Mouse (Mus musculus): ENCODE data around the gene Stat2. TPM values are rescaled to one million over a fixed set of nuclear protein-coding genes. Genes with fewer than 3 reads are reported as not detected.

Stat2 gene
- polyA plus RNA-seq (2012; rRNA removed): 30.8 and 34.4 TPM in 2 replicates

DNA sequence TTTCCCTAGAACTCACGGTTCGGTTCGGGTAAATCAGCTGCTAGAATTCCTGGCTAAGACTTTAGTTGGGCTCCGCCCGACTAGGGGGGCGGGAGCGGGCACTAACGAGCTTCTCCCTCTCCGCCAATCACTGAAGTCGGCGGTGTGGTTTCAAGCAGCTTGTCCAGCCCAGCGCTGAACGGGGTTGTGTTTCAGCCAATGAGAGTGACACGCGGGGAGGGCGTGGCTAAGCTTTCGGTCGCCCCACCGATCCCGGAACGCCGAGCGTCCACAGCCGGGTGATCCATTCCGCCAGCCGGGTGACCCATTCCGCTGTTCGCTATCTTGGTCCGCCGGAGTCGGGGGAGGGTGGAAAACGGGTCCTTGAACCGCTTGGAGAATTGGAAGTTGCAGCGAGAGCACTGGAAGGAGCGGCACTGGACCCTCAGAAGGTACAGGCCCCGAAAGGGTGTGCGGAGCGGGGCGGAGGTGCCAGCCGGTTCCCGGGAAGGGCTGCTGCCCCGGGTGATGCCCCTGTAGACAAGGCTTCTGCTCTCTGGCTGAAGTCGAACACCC is at the start of gene Stat2:
Stat2 (plus strand) TSS at position 273 of the 555 bp plus-strand sequence.
- TF ChIP-seq CTCF (IDR thresholded peaks at IDR 0.05; ENCODE audit: insufficient read depth, low read length): no peak
- TF ChIP-seq POLR2A (IDR thresholded peaks at IDR 0.05; ENCODE audit: borderline replicate concordance, extremely low read depth, low read depth, low read length): peak; percentile 90
- H3K4me1 ChIP-seq (ENCODE audit: control insufficient read depth, insufficient read depth, low read length): no peaks in the 10 kb centered on the region; the same call in 1 of the 2 replicates
- WGBS: under 1% methylated on average over 43 of the region's 43 CpGs
- peak within 1 kb of the TSS; percentile 96 for H3K4me3 ChIP-seq (replicated peaks; ENCODE audit: extremely low read depth, low read depth, low read length)
- peak; percentile 96 for DNase-seq

DNA sequence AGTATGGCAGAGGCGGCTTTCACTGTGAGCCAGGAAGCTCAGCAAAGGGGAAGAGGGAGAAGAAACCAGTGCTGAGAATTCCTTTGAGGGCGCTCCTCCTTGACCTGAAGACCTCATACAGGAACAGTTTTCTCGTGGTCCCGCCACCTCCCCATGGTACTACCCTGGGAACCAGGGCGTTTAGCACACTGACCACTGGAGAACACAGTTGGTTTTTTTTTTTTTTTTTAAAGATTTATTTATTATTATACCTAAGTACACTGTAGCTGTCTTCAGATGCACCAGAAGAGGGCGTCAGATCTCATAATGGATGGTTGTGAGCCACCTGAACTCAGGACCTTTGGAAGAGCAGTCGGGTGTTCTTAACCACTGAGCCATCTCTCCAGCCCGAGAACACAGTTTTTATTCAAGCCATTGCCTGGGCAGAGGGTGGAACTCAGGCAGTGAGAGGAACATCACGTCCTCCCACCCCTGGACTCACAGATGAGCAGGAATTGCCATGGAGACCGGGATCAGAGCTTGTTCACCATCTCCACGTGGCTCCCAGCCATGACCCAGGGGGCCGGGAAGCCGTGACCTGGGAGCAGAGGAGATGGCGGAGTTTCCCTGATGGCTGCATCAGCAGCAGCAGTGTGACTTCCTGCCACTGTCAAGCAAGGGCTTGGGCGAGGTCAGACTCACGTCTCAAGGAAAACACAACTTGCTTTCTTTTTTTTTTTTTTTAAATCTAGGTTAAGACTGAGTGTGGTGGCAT is 48.6 kb upstream of the Stat2 start:
- no peak overlapping the region for H3K4me3 ChIP-seq (replicated peaks; ENCODE audit: extremely low read depth, low read depth, low read length)
- no peak for TF ChIP-seq CTCF (IDR thresholded peaks at IDR 0.05; ENCODE audit: insufficient read depth, low read length)
- TF ChIP-seq POLR2A (IDR thresholded peaks at IDR 0.05; ENCODE audit: borderline replicate concordance, extremely low read depth, low read depth, low read length): no peak
- no peaks in the 10 kb centered on the region for H3K4me1 ChIP-seq (ENCODE audit: control insufficient read depth, insufficient read depth, low read length)
- no peak for DNase-seq
- 47% methylated on average over 16 of the region's 16 CpGs for WGBS

DNA sequence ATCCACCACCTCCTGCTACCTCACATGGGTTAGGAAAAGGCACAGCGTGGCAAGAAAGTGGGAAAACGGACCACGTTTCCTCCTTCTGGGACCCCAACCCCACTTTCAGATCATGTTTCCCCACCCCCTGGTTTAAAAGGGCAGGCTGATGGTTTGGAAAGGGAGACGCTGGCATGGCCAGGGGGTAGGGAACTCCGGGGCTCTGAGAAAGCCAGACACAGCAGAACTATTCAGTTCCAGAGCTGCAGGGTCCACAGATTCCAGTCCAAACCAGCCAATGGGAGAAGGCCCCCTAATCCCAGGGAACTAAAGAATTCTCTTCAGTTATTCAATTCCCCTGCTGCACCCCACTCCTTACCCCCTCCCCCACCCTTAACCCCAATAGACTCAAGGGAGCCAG is 45.3 kb upstream of the Stat2 start:
- H3K4me1 ChIP-seq (ENCODE audit: control insufficient read depth, insufficient read depth, low read length): no peaks in the 10 kb centered on the region
- TF ChIP-seq POLR2A (IDR thresholded peaks at IDR 0.05; ENCODE audit: borderline replicate concordance, extremely low read depth, low read depth, low read length) (no peak), CTCF (IDR thresholded peaks at IDR 0.05; ENCODE audit: insufficient read depth, low read length) (no peak)
- no peak overlapping the region for H3K4me3 ChIP-seq (replicated peaks; ENCODE audit: extremely low read depth, low read depth, low read length)
- WGBS: 67% methylated on average over 5 of the region's 5 CpGs
- DNase-seq: no peak

DNA sequence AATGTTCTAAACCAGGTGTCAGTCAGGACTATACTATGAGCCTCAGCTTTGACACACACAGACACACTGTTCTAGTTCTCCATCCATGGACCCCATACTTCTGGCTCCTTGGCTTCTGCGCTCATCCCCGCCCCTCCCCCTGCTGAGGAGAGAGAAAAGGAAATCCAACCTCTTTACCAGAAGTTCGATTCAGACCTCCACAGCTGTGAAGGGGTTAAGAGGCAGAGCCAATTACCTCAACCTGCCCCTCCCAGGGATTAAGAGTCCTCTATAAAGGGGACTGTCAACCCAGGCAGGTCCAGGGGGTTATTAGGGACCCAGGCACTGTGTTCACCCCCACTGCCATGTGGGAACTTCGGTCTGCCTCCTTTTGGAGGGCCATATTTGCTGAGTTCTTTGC is 44.8 kb upstream of the Stat2 start, which contains the start of gene Mip:
Mip (plus strand) TSS at position 301 of the 400 bp plus-strand sequence.
- no peak for DNase-seq
- H3K4me1 ChIP-seq (ENCODE audit: control insufficient read depth, insufficient read depth, low read length): no peaks in the 10 kb centered on the region
- no peak within 1 kb of the TSS for H3K4me3 ChIP-seq (replicated peaks; ENCODE audit: extremely low read depth, low read depth, low read length)
- TF ChIP-seq CTCF (IDR thresholded peaks at IDR 0.05; ENCODE audit: insufficient read depth, low read length): no peak
- no peak for TF ChIP-seq POLR2A (IDR thresholded peaks at IDR 0.05; ENCODE audit: borderline replicate concordance, extremely low read depth, low read depth, low read length)
- 64% methylated on average over 4 of the region's 4 CpGs for WGBS

DNA sequence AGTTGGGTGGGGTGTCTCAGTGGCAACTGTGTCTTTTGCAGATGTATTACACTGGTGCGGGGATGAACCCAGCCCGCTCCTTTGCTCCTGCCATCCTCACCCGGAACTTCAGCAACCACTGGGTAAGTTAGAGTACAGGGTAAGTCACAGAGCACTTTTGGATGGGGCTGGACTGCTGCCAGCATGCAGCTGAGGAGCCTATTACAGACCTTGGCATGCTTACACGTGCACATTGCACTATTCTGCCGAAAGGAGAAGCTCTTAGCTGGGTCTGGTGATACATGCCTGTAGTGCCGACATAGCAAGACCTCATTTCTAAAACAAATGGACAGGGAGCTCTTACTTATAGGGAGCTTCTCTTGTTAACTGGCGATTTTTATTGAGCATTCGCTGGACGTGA is 42.8 kb upstream of the Stat2 start:
- no peak for TF ChIP-seq POLR2A (IDR thresholded peaks at IDR 0.05; ENCODE audit: borderline replicate concordance, extremely low read depth, low read depth, low read length)
- no peak for TF ChIP-seq CTCF (IDR thresholded peaks at IDR 0.05; ENCODE audit: insufficient read depth, low read length)
- DNase-seq: no peak
- Histone ChIP-seq H3K4me1 (ENCODE audit: control insufficient read depth, insufficient read depth, low read length) (no peaks in the 10 kb centered on the region), H3K4me3 (replicated peaks; ENCODE audit: extremely low read depth, low read depth, low read length) (no peak overlapping the region)
- 68% methylated on average over 9 of the region's 9 CpGs for WGBS

DNA sequence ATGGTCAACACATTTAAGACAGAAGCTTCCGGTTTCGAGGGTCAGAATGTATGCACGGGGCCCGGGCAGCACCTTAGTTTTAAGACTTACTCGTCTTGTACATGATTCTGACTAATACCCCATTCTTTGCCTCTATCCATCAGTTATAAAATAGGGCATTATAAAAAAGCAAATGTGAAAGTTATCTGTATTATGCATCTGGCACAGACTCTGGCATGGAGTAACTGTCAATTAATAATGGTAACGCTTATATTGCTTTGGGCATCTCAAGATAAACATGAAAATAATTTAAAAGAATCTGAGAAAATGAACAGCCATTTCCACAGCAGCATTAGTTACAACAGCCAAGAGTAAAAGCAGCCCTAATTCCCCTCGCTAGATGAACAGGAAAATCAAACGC is 42.4 kb upstream of the Stat2 start:
- Histone ChIP-seq H3K4me3 (replicated peaks; ENCODE audit: extremely low read depth, low read depth, low read length) (no peak overlapping the region), H3K4me1 (ENCODE audit: control insufficient read depth, insufficient read depth, low read length) (no peaks in the 10 kb centered on the region)
- no peak for DNase-seq
- 87% methylated on average over 8 of the region's 8 CpGs for WGBS
- no peak for TF ChIP-seq CTCF (IDR thresholded peaks at IDR 0.05; ENCODE audit: insufficient read depth, low read length)
- TF ChIP-seq POLR2A (IDR thresholded peaks at IDR 0.05; ENCODE audit: borderline replicate concordance, extremely low read depth, low read depth, low read length): no peak

DNA sequence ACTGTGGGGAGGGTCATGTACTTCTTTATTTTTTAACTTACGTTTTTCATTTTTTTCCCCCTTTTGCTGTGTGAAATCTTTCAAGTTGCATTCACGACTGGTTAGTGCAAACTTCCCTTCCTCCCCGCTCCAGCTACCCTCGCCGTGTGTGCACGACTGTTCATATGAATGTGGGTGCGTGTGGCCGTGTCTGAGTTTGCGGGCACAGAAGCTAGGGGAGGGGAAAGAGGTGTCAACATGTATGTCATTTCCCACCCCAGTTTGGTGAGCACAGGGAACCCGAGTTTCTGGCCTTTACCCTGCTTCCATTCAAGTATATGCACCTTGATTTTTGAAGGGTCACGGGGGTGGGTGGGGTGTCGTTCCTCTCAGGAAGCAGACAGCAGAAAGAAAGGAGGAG is 39.8 kb upstream of the Stat2 start:
- WGBS: 74% methylated on average over 12 of the region's 12 CpGs
- no peak for TF ChIP-seq CTCF (IDR thresholded peaks at IDR 0.05; ENCODE audit: insufficient read depth, low read length)
- TF ChIP-seq POLR2A (IDR thresholded peaks at IDR 0.05; ENCODE audit: borderline replicate concordance, extremely low read depth, low read depth, low read length): no peak
- no peak overlapping the region for H3K4me3 ChIP-seq (replicated peaks; ENCODE audit: extremely low read depth, low read depth, low read length)
- no peaks in the 10 kb centered on the region for H3K4me1 ChIP-seq (ENCODE audit: control insufficient read depth, insufficient read depth, low read length)
- DNase-seq: no peak

DNA sequence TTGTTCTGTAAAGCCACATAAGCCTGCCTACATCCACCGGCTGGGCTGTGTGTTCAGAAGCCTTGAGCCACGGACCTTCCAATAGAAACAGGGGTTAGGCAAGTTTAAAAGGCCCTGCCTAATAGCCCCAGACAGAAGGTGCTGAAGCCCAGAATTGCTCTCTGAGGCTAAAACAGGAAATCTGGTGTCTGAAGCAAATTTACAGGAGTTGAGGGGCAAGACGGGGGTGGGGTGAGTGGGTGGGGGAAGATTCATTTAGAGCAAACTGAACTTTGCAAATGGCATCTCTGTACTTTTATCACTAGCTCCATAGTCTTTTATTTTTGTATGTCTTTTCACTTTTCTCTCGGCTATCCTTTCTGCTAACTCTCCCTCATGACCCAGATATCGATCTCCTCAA is 39.2 kb upstream of the Stat2 start:
- H3K4me3 ChIP-seq (replicated peaks; ENCODE audit: extremely low read depth, low read depth, low read length): peak overlapping the region; percentile 58
- DNase-seq: no peak
- WGBS: 6% methylated on average over 5 of the region's 5 CpGs
- H3K4me1 ChIP-seq (ENCODE audit: control insufficient read depth, insufficient read depth, low read length): no peaks in the 10 kb centered on the region
- no peak for TF ChIP-seq CTCF (IDR thresholded peaks at IDR 0.05; ENCODE audit: insufficient read depth, low read length)
- TF ChIP-seq POLR2A (IDR thresholded peaks at IDR 0.05; ENCODE audit: borderline replicate concordance, extremely low read depth, low read depth, low read length): no peak

DNA sequence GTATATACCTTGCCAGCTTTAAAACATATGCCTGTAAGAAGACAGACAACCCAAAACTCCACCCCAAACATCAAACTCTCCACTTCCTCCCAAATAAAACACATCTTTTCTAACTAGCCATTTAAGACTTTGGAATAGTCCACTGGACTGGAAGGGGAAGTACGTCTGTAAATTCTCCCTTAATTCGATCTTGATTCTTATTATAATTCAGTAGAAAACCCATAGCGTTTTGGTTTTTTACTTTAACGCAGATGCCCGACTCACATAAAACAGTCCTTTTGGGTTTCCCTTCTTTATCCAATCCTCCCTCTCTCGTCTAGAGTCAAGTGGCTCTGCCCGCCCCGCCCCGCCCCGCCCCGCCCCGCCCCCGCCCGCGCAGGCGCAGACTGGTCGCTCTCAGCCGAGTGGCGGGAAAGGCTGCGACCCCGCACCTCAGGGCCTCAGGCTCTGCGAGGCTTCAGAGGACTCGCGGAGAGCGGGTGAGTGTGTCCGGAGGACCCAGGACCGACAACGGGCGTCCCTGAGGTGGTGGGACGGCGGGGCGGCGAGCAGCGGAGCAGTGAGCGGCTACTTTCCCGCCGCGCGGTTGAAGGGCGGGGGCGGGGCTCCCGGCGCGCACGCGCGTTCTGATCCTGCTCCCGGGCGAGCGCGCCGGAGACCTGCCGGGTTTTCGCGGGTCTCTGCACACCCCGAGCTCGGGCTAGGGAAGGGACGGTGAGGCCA is 38.5 kb upstream of the Stat2 start, which contains the start of gene Timeless:
Timeless (plus strand) TSS at position 369 of the 723 bp plus-strand sequence.
- no peak for TF ChIP-seq CTCF (IDR thresholded peaks at IDR 0.05; ENCODE audit: insufficient read depth, low read length)
- peak; percentile 87; the same call in 1 of the 2 replicates for TF ChIP-seq POLR2A (IDR thresholded peaks at IDR 0.05; ENCODE audit: borderline replicate concordance, extremely low read depth, low read depth, low read length)
- Histone ChIP-seq H3K4me3 (replicated peaks; ENCODE audit: extremely low read depth, low read depth, low read length) (peak within 1 kb of the TSS; percentile 96), H3K4me1 (ENCODE audit: control insufficient read depth, insufficient read depth, low read length) (no peaks in the 10 kb centered on the region)
- under 1% methylated on average over 58 of the region's 58 CpGs for WGBS
- DNase-seq: peak; percentile 95
